Mouse (Mus musculus) stomach, embryonic 16.5 days (tissue): ENCODE results near the gene Fam83c. TPM values are rescaled to one million over a fixed set of nuclear protein-coding genes. Genes with fewer than 3 reads are reported as not detected.

Source experiments
- ATAC-seq: fragments of 200-750 bp; cut with Nextera tagmentation; 2 replicates; pipeline ENCODE4 v1.8.0; 2017; ENCODE audit warnings: moderate number of reproducible peaks, moderate TSS enrichment; ENCODE audit not compliant: insufficient read depth, low FRiP score
- H3K27ac ChIP-seq: fragments of 300-500 bp; sonication (generic); 2 replicates; pipeline ENCODE4 v1.5.1; 2014; ENCODE audit warnings: low read length
- H3K27me3 ChIP-seq: fragments of 300-500 bp; sonication (generic); 2 replicates; pipeline ENCODE4 v1.6.1; 2014; ENCODE audit warnings: low read length, control low read depth, mixed read lengths; ENCODE audit not compliant: control insufficient read depth, insufficient read depth
- H3K36me3 ChIP-seq: fragments of 300-500 bp; sonication (generic); 2 replicates; pipeline ENCODE4 v1.6.1; 2014; ENCODE audit warnings: low read length; ENCODE audit not compliant: control insufficient read depth, insufficient read depth
- H3K4me1 ChIP-seq: fragments of 300-500 bp; sonication (generic); 2 replicates; pipeline ENCODE4 v1.6.1; 2014; ENCODE audit warnings: low read length, control low read depth, mixed read lengths; ENCODE audit not compliant: control insufficient read depth, insufficient read depth
- H3K4me2 ChIP-seq: fragments of 300-500 bp; sonication (generic); 2 replicates; pipeline ENCODE4 v1.6.1; 2014; ENCODE audit warnings: low read depth, low read length, mixed read lengths
- H3K4me3 ChIP-seq: fragments of 300-500 bp; sonication (generic); replicated peaks from 2 replicates; pipeline ENCODE4 v1.5.1; 2014; ENCODE audit warnings: mild to moderate bottlenecking, low read length
- H3K9ac ChIP-seq: fragments of 300-500 bp; sonication (generic); 2 replicates; pipeline ENCODE4 v1.6.1; 2014; ENCODE audit warnings: low read length
- H3K9me3 ChIP-seq: fragments of 300-500 bp; sonication (generic); replicated peaks from 2 replicates; pipeline ENCODE4 v1.6.1; 2016; ENCODE audit warnings: low read length, control low read depth; ENCODE audit not compliant: control insufficient read depth
- WGBS: fragments of 180-500 bp; shearing (Covaris S2); extraction: QIAGEN DNeasy Blood & Tissue Kit; methylation state at CpG from one replicate; pipeline ENCODE4 v1.1.7; 2014; 5-methylcytosine and 5-hydroxymethylcytosine counted together
- polyA plus RNA-seq: library from polyadenylated mRNA; unstranded; fragments of >200 nt; fragmentation: Nextera tagmentation; extraction: Ambion mirVana; gene quantifications from 2 replicates; pipeline ENCODE4 v1.2.1, GENCODE M21; 2015

The Fam83c gene
- polyA plus RNA-seq, 1 experiment from 2014 or later: 5.4 TPM

DNA sequence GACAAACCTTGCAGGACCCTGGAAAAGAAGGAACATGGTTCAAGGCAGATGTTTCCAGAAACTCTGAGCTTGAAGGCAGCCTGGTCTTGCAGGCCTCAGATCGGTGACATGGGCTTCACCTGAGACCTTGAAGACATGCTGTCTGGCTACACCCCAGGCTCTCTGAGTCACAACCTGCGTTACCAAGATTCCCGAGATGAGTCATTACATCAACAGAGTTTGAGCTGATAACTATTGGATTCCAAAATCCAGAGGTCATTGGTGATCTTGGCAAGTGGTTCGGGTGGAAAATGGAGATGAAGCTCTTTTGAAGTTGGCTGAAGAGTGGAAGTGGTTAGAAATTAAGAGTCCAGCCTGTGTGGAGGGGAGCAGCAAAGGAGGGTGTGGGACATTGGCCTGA lies 25.0 kb downstream of the Fam83c start:
- WGBS: 81% methylated on average over 4 of the region's 4 CpGs
- ATAC-seq: no peak
- Histone ChIP-seq H3K4me2 (no peak overlapping the region), H3K9me3 (no peaks in the 10 kb centered on the region), H3K9ac (no peak overlapping the region), H3K27me3 (no peaks in the 10 kb centered on the region), H3K36me3 (no peaks in the 10 kb centered on the region), H3K4me1 (peaks cover 5% of the 10 kb centered on the region; the same call in 1 of the 2 replicates), H3K27ac (no peak overlapping the region), H3K4me3 (no peak overlapping the region)

DNA sequence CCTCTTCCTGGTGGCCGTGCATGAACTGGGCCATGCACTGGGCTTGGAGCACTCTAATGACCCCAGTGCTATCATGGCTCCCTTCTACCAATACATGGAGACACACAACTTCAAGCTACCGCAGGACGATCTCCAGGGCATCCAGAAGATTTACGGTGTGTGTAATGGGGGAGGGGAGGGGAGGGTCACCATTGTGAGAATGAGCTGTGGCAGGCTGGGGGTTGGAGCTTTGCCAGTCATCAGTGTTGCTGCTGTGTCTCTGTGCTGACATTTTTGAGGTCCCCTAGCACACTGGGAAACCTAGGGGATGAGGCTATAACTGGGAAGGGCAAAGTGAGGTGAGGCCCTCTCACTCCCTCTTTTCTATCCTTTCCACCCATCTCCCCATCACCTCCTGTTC lies 27.2 kb downstream of the Fam83c start:
- no peaks in the 10 kb centered on the region for H3K36me3 ChIP-seq
- no peaks in the 10 kb centered on the region for H3K9me3 ChIP-seq
- H3K27ac ChIP-seq: no peak overlapping the region
- no peak overlapping the region for H3K9ac ChIP-seq
- peaks cover 5% of the 10 kb centered on the region; the same call in 1 of the 2 replicates for H3K4me1 ChIP-seq
- no peak overlapping the region for H3K4me2 ChIP-seq
- no peak for ATAC-seq
- no peak overlapping the region for H3K4me3 ChIP-seq
- H3K27me3 ChIP-seq: no peaks in the 10 kb centered on the region
- WGBS: 42% methylated on average over 4 of the region's 4 CpGs

DNA sequence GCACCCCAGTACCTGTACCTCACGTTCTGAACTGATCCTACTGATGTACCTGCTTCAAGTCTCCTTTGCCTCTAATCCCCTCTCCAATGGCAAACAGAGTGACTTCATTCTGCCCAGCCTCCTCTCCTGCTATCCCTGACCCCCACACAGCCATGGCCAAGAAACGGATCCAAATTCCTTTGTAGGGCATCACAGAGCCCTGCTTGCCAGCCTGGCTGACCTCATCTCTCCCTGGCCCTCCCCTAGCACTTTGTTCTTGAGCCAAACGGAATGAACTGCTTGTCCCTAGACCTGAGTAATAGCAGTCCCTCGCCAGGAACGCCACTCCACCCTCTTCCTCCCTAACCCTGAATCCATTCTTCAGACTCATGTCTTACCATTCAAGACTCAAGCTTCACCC lies 28.1 kb downstream of the Fam83c start:
- Histone ChIP-seq H3K9ac (no peak overlapping the region), H3K27ac (no peak overlapping the region), H3K36me3 (no peaks in the 10 kb centered on the region), H3K4me2 (no peak overlapping the region), H3K9me3 (no peaks in the 10 kb centered on the region), H3K4me3 (no peak overlapping the region), H3K4me1 (peaks cover 5% of the 10 kb centered on the region; the same call in 1 of the 2 replicates), H3K27me3 (no peaks in the 10 kb centered on the region)
- 51% methylated on average over 5 of the region's 5 CpGs for WGBS
- ATAC-seq: no peak

DNA sequence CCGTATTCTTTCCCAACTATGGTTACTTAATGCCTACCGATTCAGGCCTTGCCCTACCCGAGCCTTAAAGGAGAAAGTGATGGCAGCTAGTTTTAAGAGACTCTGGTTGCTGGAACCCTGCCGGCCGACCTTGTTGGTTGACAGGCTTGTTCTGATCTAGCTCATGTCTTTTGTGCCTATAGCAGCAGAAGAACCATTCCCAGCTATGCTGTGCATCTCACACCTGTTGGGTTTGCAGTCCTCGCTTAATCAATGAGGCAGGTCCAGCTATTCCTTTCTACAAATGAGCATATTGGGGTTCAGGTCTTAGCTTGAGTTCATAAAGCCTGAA lies 28.8 kb downstream of the Fam83c start:
- WGBS: 76% methylated on average over 6 of the region's 6 CpGs
- no peak for ATAC-seq
- no peak overlapping the region for H3K4me2 ChIP-seq

DNA sequence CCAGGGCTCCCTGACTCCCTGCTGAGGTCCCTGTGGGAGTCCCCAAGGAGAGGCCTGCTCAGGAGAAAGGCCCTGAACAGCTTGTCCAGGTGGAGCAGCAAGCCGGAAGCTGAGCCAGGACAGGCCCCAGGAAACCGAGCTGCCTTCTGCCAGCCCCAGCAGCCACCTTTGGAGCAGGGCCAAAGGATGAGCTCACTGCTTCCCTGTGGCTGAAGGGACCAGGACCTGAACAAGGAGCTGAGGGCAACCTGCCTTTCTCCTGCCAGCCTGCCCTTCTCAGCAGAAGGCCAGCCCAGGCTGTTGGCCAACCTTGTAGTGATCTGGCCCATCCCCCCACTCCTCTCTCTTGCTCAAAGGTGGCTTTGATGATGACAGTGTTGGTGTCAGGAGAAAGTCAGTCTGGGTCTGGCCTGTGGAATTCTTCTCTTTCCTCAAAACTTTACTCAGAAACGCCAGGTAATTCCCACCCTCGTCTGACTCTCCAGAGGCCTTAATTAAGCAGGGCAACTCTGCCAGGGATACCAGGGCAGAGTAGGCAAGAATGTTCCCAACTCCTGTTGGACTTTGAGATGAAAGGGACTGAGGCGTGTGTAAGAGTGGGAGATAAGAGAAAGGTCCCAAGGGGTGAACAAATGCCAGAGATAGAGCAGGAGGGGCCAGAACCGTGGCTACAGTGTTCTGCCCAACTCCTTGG lies 29.3 kb downstream of the Fam83c start:
- no peak overlapping the region for H3K27ac ChIP-seq

More for the DNA sequence above, 28.8 kb downstream of the Fam83c start:
- no peak overlapping the region for H3K4me3 ChIP-seq
- H3K4me1 ChIP-seq: peaks cover 5% of the 10 kb centered on the region; the same call in 1 of the 2 replicates
- no peaks in the 10 kb centered on the region for H3K9me3 ChIP-seq
- H3K27ac ChIP-seq: no peak overlapping the region
- no peaks in the 10 kb centered on the region for H3K27me3 ChIP-seq
- H3K36me3 ChIP-seq: no peaks in the 10 kb centered on the region
- no peak overlapping the region for H3K9ac ChIP-seq

DNA sequence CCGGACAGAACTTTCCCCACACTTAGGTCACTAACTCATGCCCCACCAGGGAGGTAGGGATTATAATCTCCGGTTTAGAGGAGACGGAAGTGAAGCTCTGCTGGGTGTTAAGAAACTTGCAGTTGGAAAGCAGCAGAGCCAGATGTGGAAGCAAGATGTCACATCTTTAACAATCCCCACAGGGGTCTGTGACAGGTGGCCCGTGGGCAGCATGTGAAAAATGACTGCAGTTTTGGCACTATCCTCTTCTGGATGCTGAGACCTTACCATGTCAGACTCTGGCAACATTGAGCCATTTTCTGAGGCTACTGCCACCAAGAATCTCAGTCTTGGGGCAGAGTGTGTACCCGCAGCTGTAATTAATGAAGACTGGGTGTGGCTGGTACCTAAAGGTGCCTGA lies 30.6 kb downstream of the Fam83c start:
- Histone ChIP-seq H3K27ac (no peak overlapping the region), H3K4me2 (no peak overlapping the region), H3K36me3 (no peaks in the 10 kb centered on the region), H3K9me3 (no peaks in the 10 kb centered on the region), H3K4me3 (no peak overlapping the region), H3K9ac (no peak overlapping the region), H3K27me3 (no peaks in the 10 kb centered on the region), H3K4me1 (peaks cover 5% of the 10 kb centered on the region; the same call in 1 of the 2 replicates)
- 70% methylated on average over 5 of the region's 5 CpGs for WGBS
- no peak for ATAC-seq

More for the DNA sequence above, 29.3 kb downstream of the Fam83c start:
- ATAC-seq: peak; percentile 56; the same call in 1 of the 2 replicates
- no peak overlapping the region for H3K4me2 ChIP-seq
- no peaks in the 10 kb centered on the region for H3K27me3 ChIP-seq
- H3K36me3 ChIP-seq: no peaks in the 10 kb centered on the region
- no peak overlapping the region for H3K4me3 ChIP-seq
- no peaks in the 10 kb centered on the region for H3K9me3 ChIP-seq
- 41% methylated on average over 6 of the region's 6 CpGs for WGBS
- no peak overlapping the region for H3K9ac ChIP-seq
- peaks cover 5% of the 10 kb centered on the region; the same call in 1 of the 2 replicates for H3K4me1 ChIP-seq

DNA sequence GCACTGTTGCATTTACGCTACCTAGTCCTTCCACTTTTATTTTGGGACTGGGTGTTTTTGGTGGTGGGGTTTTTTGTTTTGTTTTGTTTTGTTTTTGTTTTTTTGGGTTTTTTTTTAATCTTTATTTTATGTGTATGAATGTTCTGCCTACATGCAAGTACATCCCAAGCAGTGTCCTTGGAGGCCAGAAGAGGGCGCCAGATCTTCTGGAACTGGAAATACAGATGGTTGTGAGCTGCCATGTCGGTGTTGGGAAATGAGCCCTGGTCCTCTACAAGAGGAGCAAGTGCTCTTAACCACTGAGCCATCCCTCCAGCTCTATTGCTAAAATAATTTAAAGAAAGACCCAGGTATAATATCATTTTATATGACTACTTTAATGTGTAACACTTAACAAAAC lies 31.9 kb downstream of the Fam83c start:
- no peak for ATAC-seq
- 58% methylated on average over 3 of the region's 3 CpGs for WGBS
- no peaks in the 10 kb centered on the region for H3K27me3 ChIP-seq
- no peak overlapping the region for H3K4me3 ChIP-seq
- H3K36me3 ChIP-seq: no peaks in the 10 kb centered on the region
- H3K4me2 ChIP-seq: no peak overlapping the region
- peaks cover 5% of the 10 kb centered on the region; the same call in 1 of the 2 replicates for H3K4me1 ChIP-seq
- H3K27ac ChIP-seq: no peak overlapping the region
- H3K9ac ChIP-seq: no peak overlapping the region
- no peaks in the 10 kb centered on the region for H3K9me3 ChIP-seq

DNA sequence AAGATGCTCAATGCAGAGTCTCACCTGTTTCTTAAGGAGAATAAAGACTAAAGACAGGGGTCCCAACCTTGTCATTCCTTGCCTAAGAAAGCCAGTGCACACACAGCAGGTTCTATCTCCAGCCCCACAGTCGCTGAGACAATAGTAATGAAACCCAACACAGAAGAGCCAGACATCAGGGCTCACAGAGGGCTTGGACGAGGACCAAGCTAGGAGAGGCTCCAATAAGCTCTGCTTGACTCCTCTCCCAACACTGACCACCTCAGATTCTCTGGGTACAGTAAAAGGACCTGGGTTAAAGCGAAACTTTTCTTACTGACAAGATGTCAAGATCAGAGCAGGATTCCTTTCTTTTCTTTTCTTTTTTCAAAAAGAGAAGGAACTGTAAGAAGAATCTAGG lies 36.0 kb downstream of the Fam83c start:
- Histone ChIP-seq H3K27ac (no peak overlapping the region), H3K36me3 (no peaks in the 10 kb centered on the region), H3K4me1 (no peaks in the 10 kb centered on the region), H3K27me3 (no peaks in the 10 kb centered on the region), H3K9me3 (no peaks in the 10 kb centered on the region), H3K9ac (no peak overlapping the region), H3K4me2 (no peak overlapping the region), H3K4me3 (no peak overlapping the region)
- 60% methylated on average over 3 of the region's 3 CpGs for WGBS
- ATAC-seq: no peak

DNA sequence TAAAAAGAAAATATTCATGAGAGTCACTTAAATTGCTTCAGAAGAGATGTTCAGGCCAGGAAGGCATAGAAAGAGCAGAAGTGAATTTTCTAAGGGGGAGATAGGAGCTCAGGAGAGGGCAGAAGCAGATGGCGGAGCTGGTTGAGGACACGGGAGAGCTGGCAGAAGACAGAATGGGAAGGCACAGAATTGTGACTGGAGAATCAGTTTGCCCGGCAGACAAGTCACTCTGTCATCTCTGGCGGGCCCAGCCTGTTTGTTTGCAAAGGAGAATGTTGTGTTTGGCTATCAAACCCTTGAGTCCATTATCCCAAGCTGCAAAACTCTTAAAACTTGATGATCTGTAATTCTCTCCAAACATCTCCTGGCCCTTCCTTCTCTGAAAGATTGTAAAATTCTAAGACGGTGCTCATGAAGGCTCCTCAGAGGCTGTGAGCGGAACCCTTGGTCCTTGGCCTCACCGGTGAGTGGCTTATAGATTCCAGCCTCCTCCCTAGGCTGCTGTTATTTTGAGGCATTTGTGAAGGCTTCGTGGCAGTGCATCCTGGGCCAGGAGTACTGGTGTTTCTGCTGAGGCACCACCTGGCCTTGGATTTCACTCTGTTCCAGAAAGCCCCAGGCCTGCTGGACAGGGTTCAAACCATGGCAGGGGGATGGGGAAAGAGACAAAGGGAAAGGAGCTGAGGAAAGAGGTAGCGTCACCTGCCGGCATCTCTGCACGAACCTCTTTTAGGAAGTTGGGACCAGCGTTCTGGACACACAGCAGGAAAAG lies 39.8 kb downstream of the Fam83c start:
- Histone ChIP-seq H3K4me1 (no peaks in the 10 kb centered on the region), H3K27ac (no peak overlapping the region), H3K9ac (no peak overlapping the region), H3K4me2 (no peak overlapping the region), H3K36me3 (no peaks in the 10 kb centered on the region), H3K4me3 (no peak overlapping the region), H3K27me3 (no peaks in the 10 kb centered on the region), H3K9me3 (no peaks in the 10 kb centered on the region)
- 80% methylated on average over 12 of the region's 12 CpGs for WGBS
- no peak for ATAC-seq
